Mouse (Mus musculus) thymus, adult 2 months (tissue): ENCODE results near the gene Fzd1. TPM values are rescaled to one million over a fixed set of nuclear protein-coding genes. Genes with fewer than 3 reads are reported as not detected.

ENCODE experiments used
- DNase-seq: peaks from one replicate; pipeline ENCODE4 v3.0.0; 2021
- H3K27ac ChIP-seq: fragments of 200-500 bp; 2 replicates; pipeline ENCODE4 v1.5.1; 2012; ENCODE audit warnings: low read length, control low read depth; ENCODE audit not compliant: control insufficient read depth, insufficient read depth
- H3K27me3 ChIP-seq: fragments of 200-500 bp; 2 replicates; pipeline ENCODE4 v1.6.1; 2012; ENCODE audit warnings: mild to moderate bottlenecking, low read length, moderate library complexity, mixed read lengths; ENCODE audit not compliant: control insufficient read depth, insufficient read depth
- H3K36me3 ChIP-seq: fragments of 200-500 bp; 2 replicates; pipeline ENCODE4 v1.6.1; 2012; ENCODE audit warnings: mild to moderate bottlenecking, low read length, moderate library complexity; ENCODE audit not compliant: control insufficient read depth, insufficient read depth
- H3K4me1 ChIP-seq: fragments of 200-500 bp; replicated peaks from 2 replicates; pipeline ENCODE4 v1.6.1; 2012; ENCODE audit warnings: low read length; ENCODE audit not compliant: control insufficient read depth, insufficient read depth
- H3K4me3 ChIP-seq: fragments of 200-500 bp; 2 replicates; pipeline ENCODE4 v1.5.1; 2012; ENCODE audit warnings: mild to moderate bottlenecking, low read length, control low read depth, moderate library complexity; ENCODE audit not compliant: control insufficient read depth, insufficient read depth
- CTCF ChIP-seq: fragments of 200-500 bp; IDR thresholded peaks from 2 replicates; pipeline ENCODE4 v1.5.1; 2012; ENCODE audit warnings: mild to moderate bottlenecking, control low read depth, low read length, moderate library complexity, borderline replicate concordance; ENCODE audit not compliant: control insufficient read depth, poor library complexity, insufficient read depth; ENCODE audit errors: extremely low read depth
- POLR2A ChIP-seq: fragments of 200-500 bp; IDR thresholded peaks from 2 replicates; pipeline ENCODE4 v1.6.1; 2012; ENCODE audit warnings: mild to moderate bottlenecking, low read length, control low read depth, moderate library complexity; ENCODE audit not compliant: control insufficient read depth, poor library complexity, insufficient read depth; ENCODE audit errors: extremely low read depth
- WGBS: fragments of 180-500 bp; shearing (Covaris S2); methylation state at CpG from one replicate; pipeline ENCODE4 v1.1.7; 2018; 5-methylcytosine and 5-hydroxymethylcytosine counted together
- polyA plus RNA-seq: library from polyadenylated mRNA; depleted of rRNA; stranded (reverse); fragments of >200 nt; gene quantifications from 2 replicates; pipeline ENCODE4 v1.2.3, GENCODE M21; 2012

The Fzd1 gene
- polyA plus RNA-seq, 1 experiment, result 5.8 TPM

DNA sequence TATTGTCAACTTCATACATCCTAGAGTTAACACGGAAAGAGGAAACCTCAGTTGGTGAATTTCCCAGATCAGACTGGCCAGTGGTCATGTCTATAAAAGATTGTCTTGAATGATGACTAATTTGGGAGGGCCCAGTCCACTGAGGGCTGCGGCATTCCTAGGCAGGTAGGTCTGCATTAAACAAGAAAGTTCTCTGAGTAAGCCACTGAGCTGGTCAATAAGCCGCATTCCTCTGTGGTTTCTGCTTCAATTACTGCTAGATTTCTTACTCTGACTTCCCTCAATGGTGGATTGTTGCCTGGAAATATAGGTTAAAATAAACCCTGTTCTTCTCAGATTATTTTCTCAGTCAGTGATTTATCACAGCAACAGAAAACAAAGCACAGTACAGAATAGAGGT is 30.6 kb upstream of the Fzd1 start:
- WGBS, result 95% methylated on average over 3 of the region's 3 CpGs
- DNase-seq, result no peak
- no peaks in the 10 kb centered on the region for H3K27me3 ChIP-seq
- no peaks in the 10 kb centered on the region for H3K36me3 ChIP-seq
- H3K4me1 ChIP-seq, result no peaks in the 10 kb centered on the region
- no peak overlapping the region for H3K27ac ChIP-seq
- H3K4me3 ChIP-seq, result no peak overlapping the region
- TF ChIP-seq CTCF, result no peak
- no peak for TF ChIP-seq POLR2A

DNA sequence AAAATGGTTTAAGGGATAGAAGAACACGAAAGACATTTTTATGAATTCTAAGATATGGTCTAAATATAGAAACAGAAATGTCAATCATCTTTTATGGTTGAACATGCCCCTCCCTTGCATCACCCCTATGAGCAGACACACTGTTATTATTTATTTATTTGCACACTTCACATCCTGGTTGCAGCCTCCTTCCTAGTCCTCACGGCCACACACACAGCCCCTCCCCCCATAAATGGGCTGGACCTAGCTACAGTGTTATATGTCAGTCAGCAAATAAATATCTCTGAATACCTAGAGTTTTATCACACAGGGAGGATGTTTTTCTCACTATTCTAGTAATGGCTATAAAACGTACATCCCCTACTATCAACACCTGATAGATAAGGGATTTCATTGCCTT is 29.0 kb upstream of the Fzd1 start:
- TF ChIP-seq CTCF (no peak), POLR2A (no peak)
- no peaks in the 10 kb centered on the region for H3K36me3 ChIP-seq
- WGBS, result 68% methylated on average over 3 of the region's 3 CpGs
- H3K27me3 ChIP-seq, result no peaks in the 10 kb centered on the region
- no peaks in the 10 kb centered on the region for H3K4me1 ChIP-seq
- no peak overlapping the region for H3K27ac ChIP-seq
- H3K4me3 ChIP-seq, result no peak overlapping the region
- DNase-seq, result no peak

GRCm38 (mm10) chr5:4778274-4778673 is 20.4 kb upstream of the Fzd1 start:
- no peaks in the 10 kb centered on the region for H3K4me1 ChIP-seq
- DNase-seq, result no peak
- H3K27me3 ChIP-seq, result no peaks in the 10 kb centered on the region
- H3K27ac ChIP-seq, result no peak overlapping the region
- 95% methylated on average over 3 of the region's 3 CpGs for WGBS
- TF ChIP-seq POLR2A (no peak), CTCF (no peak)
- H3K36me3 ChIP-seq, result no peaks in the 10 kb centered on the region
- no peak overlapping the region for H3K4me3 ChIP-seq

DNA sequence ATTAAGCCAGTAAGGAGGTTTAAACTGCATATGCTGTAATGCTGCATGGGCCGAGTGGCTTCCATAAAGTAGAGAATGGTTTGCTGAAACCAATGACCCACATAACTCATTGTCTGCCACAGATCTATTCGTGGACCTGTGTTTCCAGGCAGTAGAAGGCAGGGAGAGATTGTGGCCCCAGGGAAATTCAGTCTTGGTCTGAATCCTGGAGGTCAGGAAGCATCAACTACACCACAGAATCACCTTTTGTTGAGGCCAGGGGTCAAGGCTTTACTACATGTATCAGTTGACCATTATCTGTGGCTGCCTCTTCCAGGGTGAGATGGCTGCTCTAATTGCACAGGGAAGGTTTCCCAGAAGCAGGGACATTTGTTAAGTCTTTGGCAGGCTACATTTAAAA is 18.7 kb upstream of the Fzd1 start:
- Histone ChIP-seq H3K27me3 (no peaks in the 10 kb centered on the region), H3K27ac (no peak overlapping the region), H3K4me1 (no peaks in the 10 kb centered on the region), H3K36me3 (no peaks in the 10 kb centered on the region), H3K4me3 (no peak overlapping the region)
- WGBS, result 64% methylated on average over 2 of the region's 2 CpGs
- no peak for DNase-seq
- TF ChIP-seq CTCF, result no peak

DNA sequence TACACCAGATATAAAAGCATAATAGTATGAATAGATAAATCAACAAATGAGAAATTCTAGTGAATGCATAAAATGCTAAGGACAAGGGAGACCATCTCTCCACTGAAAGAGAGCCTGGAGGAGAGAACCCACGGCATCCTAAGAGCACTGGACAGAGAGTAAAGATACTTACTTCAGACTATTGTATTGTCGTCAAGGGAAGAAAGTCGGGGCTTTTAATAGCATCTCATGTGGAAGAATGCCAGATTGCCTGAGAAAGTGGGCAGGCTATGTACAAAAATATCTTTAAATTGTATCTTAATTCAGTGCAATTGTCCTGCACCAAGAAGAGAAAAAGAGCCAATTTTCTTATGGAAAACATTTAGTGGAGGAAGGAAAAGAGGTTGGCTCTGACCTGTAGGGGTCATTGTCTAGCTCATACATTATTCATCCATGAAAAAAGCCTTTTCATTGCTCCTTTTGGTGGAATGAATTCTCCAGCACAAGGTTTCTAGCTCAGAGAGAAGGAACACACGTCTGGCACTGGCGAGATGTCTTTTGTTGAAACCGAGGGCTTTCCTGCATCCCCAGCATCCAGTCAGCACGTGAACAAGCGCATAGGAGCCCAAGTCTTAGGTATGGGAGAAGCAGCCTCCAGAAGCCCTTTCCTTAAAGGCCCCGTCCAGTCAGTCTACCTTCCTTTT is 15.4 kb upstream of the Fzd1 start:
- H3K4me3 ChIP-seq, result no peak overlapping the region
- TF ChIP-seq CTCF (no peak), POLR2A (no peak)
- no peaks in the 10 kb centered on the region for H3K27me3 ChIP-seq

DNA sequence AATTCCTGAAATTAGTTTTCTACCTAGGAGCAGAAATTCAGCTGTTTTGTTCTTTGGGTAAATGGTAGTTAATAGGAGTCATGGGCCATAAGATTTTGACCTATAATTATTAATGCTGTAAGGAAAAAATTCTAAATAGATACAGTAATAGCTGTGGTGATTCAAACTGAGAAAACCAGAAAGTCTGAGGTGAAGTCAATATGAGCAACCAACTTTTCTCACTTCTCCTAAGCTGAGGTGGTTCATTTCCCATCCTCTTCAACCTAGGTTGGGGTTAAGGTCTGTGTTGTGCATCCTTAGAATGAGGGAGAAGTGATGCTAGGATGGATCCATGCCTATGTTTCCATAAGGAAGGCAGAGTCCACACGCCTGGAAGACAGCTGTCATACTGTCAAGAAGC is 12.8 kb upstream of the Fzd1 start:
- Histone ChIP-seq H3K4me3 (no peak overlapping the region), H3K27me3 (no peaks in the 10 kb centered on the region), H3K36me3 (no peaks in the 10 kb centered on the region), H3K4me1 (no peaks in the 10 kb centered on the region), H3K27ac (no peak overlapping the region)
- TF ChIP-seq CTCF, result no peak
- TF ChIP-seq POLR2A, result no peak
- 87% methylated on average over 1 of the region's 1 CpGs for WGBS
- no peak for DNase-seq

More for the DNA sequence above, 15.4 kb upstream of the Fzd1 start:
- no peaks in the 10 kb centered on the region for H3K4me1 ChIP-seq
- H3K27ac ChIP-seq, result no peak overlapping the region
- H3K36me3 ChIP-seq, result no peaks in the 10 kb centered on the region
- WGBS, result 78% methylated on average over 9 of the region's 9 CpGs
- DNase-seq, result no peak

DNA sequence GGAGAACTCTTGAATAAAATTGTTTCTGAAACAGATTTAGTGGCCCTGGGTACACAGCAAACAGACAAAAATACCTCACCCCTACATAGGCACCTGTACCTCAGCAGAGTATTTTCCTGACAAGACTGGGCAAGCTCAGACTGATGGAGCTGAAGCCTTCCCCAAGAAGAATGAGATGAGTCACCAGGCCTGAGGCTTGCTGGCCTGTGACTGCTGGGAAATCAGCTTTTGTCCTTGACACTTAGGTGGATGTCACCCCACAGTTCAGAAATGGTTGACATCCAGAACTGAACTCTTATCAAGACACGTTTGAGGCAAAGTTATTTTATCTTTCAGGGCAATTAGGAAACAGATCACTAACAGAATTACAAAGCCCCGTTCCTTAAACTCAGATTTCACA is 10.1 kb upstream of the Fzd1 start:
- TF ChIP-seq POLR2A (no peak), CTCF (no peak)
- Histone ChIP-seq H3K27me3 (no peaks in the 10 kb centered on the region), H3K27ac (no peak overlapping the region), H3K4me1 (no peaks in the 10 kb centered on the region), H3K36me3 (no peaks in the 10 kb centered on the region), H3K4me3 (no peak overlapping the region)
- no peak for DNase-seq
- 82% methylated on average over 2 of the region's 2 CpGs for WGBS
